Mouse (Mus musculus) embryo, embryonic 9.5 days (tissue): ENCODE data around the gene Gm1123.

Experiments
- DNase-seq: peaks from one replicate; pipeline ENCODE4 v3.0.0-alpha.2; 2017; ENCODE audit errors: extremely low spot score

Gene Gm1123

GRCm38 (mm10) chr9:99035575-99035974 is at the start of gene Gm1123:
Gm1123 (minus strand) TSS chr9:99035715.
- DNase-seq = no peak

- no peak for DNase-seq
Observed at GRCm38 (mm10) chr9:99081718-99082117, 46.2 kb upstream of the Gm1123 start.

GRCm38 (mm10) chr9:99081308-99081707 is 45.8 kb upstream of the Gm1123 start:
- no peak for DNase-seq

GRCm38 (mm10) chr9:99080657-99081056 is 45.1 kb upstream of the Gm1123 start:
- no peak for DNase-seq

GRCm38 (mm10) chr9:99074462-99074861 is 38.9 kb upstream of the Gm1123 start:
- no peak for DNase-seq

GRCm38 (mm10) chr9:99072538-99072937 is 37.0 kb upstream of the Gm1123 start:
- DNase-seq = no peak

DNA sequence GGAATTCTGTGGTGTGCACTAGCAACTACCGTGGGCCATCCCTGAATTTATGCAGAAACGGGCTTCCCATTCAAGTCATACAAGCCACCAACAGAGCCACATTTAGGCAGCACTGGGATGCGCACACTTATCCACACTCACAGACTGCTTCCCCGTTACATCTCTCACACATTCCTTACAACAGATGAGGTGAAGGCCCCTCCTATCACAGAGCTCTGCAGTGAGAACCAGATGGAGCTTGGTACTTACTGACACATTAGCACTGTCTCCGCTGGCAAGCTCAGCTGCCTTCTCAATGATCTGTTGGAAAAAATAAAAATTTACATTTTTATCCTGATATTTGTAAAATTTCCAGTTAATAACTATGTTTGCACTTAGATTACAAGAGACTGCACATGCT is 29.8 kb upstream of the Gm1123 start:
- no peak for DNase-seq

GRCm38 (mm10) chr9:99064216-99064615 is 28.7 kb upstream of the Gm1123 start:
- no peak for DNase-seq

- DNase-seq = peak; percentile 72
Observed at GRCm38 (mm10) chr9:99062544-99062943, 27.0 kb upstream of the Gm1123 start.

DNA sequence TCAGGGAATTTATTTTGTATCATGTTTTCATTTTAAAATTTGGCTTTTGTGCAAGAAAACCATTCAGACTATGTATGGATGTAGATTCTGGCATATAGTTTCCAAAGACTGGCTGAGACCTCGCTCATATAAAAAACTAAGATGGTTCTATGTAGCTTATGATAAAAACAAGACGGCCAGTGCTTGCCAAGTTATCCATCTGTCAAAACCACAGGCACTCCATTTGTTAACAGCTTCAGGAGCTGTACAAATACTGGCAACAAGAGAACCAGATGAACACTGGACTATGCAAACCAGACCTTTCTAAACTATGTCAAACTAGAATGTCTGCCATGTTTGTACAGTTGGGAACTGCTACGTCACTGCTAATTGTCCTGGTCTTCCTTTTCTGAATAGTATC is 22.2 kb upstream of the Gm1123 start:
- DNase-seq = no peak

- no peak for DNase-seq
Observed at GRCm38 (mm10) chr9:99049760-99050159, 14.2 kb upstream of the Gm1123 start.

DNA sequence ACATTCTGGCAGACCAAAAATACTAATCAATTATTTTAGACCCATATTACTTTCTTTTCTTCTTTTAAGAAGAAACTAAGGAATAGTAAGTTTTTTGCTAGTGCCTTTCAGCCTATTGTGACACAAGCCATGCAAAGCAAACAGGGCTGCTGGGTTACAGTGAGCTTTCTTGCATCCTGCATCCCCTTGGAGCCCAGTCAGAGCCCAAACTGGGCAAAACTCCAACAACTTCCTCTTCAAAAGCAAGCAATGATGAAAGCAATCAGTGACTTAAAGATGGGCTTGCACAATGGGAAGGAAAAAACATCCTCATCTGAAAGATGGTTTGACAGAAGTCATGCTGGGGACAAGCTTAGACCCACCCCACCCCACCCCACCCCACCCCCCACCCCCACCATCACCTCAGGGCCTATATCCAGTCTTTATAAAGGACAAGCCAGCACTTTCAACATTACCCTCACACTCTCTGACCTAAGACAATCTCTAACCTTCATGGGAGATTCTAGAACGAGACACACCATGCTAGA is 13.3 kb upstream of the Gm1123 start:
- DNase-seq = no peak

DNA sequence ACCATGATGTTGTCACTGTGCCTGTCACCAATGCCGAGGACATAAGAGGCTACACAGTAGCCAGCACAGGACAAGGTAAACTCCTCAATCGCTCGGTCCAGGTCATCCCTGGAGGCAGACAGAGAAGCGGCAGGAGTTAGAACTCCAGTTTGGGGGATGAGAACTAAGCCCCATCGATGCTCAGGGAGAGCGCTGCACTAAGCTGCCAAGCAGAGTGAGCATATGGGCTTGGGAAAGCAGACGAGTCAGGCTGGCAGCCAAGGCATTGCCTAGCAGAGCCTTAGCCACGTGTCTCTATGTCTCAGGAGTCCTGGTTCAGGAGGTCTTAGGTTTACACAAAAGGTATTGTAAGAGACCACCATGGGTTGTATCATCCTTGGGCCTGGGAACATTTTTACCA is 9.2 kb upstream of the Gm1123 start:
- DNase-seq = no peak

DNA sequence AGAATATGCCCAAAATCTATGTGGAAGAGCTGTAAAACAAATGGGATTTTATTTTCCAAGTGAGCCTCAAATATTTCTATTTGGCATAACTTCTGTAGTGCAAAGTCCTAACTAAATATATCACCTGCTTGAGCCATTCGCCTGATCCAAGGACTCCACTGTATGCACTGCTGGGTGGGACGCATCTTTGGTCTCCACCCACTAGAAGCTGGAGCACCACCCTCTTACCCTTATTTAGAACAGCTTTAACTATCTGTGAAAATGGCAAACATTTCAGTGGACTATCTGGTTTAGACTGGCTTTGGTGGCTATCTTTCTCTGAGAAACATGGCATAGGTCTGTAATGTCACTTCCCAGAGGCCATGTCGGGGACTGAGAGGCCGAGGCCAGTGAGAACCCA is 7.1 kb upstream of the Gm1123 start:
- no peak for DNase-seq

GRCm38 (mm10) chr9:99041994-99042393 is 6.5 kb upstream of the Gm1123 start:
- no peak for DNase-seq

GRCm38 (mm10) chr9:99034111-99034510 is 1.4 kb downstream of the Gm1123 start:
- no peak for DNase-seq

GRCm38 (mm10) chr9:99032031-99032430 is 3.5 kb downstream of the Gm1123 start:
- no peak for DNase-seq

GRCm38 (mm10) chr9:99021751-99022150 is 13.8 kb downstream of the Gm1123 start:
- DNase-seq = peak; percentile 4

DNA sequence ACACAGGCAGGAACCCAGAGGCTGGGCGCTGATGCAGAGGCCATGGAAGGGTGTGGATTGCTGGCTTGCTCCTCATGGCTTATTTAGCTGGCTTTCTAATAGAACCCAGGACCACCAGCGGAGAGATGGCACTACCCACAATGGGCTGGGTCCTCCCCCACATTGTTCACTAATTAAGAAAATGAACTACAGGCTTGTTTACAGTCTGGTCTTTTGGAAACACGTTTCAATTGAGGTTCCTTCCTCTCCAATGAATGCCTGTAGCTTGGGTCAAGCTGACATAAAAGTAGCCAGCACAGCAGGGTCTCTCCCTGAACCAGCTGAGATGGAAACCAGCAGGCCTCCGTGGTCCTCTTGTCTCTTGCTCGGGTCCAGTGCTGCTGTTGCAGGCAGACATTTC is 14.3 kb downstream of the Gm1123 start:
- no peak for DNase-seq

DNA sequence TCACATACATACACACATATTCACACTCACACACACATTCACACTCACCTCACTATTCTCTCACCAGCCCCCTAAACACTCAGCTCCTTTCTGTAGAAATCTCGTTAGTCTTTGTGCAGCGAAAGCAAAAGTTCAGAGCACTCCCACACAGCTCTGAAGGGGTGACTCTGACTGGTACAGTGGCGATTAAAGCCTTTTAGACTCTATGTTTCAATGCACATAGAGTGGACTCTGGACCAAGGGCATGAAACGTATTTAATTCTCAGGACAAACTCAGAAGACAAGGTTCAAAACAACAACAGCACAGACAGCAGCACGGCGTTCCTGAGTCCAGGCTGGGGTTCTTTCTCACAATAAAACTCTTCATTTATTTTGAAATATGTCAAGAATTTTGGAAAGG is 17.8 kb downstream of the Gm1123 start:
- DNase-seq = no peak

DNA sequence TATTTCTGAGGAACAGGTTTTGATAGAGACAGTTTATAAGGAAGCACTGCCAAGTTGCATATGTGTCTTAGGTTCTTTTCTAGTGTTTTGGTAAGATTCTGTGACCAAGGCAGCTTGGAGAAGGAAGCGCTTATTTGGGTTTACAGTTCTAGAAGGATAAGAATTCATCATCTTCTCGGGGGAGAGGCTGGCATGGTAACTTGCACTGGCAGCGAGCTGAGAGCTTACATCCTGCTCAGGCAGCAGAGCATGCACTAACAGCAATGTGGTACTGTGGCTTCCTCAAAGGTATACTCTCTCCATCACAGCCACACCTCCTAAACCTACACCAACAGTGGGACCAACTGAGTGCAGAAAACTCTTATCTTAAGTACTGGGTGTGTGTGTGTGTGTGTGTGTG is 18.8 kb downstream of the Gm1123 start:
- no peak for DNase-seq

- no peak for DNase-seq
Observed at GRCm38 (mm10) chr9:99016301-99016700, 19.2 kb downstream of the Gm1123 start.

- no peak for DNase-seq
Observed at GRCm38 (mm10) chr9:99009898-99010199, 25.7 kb downstream of the Gm1123 start.

- DNase-seq = no peak
Observed at GRCm38 (mm10) chr9:99009069-99009897, 26.2 kb downstream of the Gm1123 start.
